Mouse (Mus musculus) mouse embryonic stem cell (cell line): ENCODE data around the gene Rpl6.

Source experiments
- in situ Hi-C, 2 experiments: fragments of 300-500 bp; cut with MboI; formaldehyde crosslinking; loops; 1 replicate in 1 of 2; 3 replicates in 1 of 2; pipeline ENCODE4 v1.14.3; 2019 to 2020; ENCODE audit warnings: low sequenced_read_pairs in 2 of 2, low pct_unique_long_range_greater_than_20kb in 1 of 2, mixed read lengths in 1 of 2; ENCODE audit not compliant: unreplicated experiment in 1 of 2

Gene Rpl6

DNA sequence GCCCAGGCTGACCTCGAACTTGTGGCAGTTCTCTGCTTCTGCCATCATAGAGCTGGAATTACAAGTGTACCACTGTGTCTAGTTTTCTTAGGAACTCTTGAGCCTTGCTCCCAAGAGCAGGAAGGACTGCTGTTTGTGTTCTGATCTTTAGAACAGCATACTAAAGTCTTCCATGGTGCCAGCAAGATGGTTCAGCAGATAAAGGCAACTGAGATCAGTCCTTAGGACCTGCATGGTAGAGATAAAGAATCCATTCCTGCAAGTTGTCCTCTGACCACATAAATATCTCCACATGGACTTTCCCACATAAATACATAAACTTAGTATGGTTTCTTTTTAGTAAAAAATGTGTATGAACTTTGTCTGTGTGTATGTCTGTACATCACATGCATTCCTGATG is 38.4 kb downstream of the Rpl6 start:
- in situ Hi-C loops = no loop called here

DNA sequence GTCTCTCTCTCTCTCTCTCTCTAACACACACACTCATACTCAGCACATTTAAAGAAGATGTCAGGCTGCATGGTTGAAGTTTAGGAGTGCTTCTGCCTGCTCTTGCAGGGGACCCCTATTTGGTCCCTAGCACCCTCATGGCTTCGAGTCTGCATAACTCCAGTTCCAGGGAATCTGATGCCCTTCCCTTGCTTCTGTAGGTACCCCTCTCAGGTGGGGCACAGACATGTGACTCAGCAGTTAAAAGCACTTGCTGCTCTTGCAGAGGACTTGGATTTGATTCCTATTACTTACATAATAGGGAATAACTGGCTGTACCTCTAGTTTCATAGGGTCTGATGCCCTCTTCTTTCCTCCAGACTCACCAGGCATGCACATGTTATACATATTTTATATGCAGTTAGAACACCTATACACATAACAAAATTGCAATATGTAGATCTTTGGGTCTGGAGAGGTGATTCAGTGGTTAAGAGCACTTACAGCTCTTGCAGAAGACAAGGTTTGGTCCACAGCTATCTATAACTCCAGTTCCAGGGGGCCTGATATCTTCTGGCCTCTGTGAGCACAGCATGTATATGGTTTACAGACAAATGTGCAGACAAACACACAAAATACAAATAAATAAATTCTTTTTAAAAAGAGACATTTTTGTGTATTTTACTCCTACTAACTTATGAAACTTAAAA is 39.5 kb downstream of the Rpl6 start:
- in situ Hi-C loops = no loop called here

DNA sequence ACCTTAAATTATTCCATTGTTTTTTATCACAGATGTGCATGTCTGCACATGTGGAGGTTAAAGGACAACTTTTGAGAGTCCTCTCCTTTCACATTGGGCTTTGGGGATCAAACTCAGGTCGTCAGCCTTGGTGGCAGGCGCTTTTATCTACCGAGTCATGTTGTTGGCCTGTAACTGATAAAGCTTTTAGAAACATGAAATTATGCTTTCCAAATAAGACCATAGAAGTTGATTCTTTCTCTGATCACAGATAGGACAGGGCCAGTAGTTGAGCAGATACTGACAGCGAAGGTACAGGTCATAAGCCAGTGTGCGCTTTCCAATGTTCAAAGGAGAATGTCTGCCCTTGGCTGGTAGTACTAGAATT is 40.1 kb downstream of the Rpl6 start:
- in situ Hi-C loops = no loop called here

DNA sequence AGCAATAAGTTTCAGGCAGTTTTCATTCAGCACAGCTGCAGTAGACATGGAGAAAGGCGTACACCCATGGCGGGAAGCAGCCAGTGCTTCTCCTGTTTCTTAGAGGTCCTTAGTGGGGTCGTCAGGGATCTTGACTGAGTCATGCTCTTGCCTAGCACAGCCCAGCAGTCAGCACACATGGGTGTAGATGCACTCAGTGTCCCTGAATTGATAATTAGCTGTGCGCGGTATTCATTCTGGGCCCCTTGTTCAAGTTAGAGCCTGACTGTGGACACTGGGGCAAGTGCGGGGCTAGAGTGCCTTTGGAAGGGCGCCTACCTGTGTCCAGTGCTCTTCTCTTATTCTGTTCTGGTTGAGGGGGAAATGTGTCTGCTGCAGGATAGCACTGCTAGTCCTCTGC is 40.9 kb downstream of the Rpl6 start:
- in situ Hi-C loops = no loop called here

DNA sequence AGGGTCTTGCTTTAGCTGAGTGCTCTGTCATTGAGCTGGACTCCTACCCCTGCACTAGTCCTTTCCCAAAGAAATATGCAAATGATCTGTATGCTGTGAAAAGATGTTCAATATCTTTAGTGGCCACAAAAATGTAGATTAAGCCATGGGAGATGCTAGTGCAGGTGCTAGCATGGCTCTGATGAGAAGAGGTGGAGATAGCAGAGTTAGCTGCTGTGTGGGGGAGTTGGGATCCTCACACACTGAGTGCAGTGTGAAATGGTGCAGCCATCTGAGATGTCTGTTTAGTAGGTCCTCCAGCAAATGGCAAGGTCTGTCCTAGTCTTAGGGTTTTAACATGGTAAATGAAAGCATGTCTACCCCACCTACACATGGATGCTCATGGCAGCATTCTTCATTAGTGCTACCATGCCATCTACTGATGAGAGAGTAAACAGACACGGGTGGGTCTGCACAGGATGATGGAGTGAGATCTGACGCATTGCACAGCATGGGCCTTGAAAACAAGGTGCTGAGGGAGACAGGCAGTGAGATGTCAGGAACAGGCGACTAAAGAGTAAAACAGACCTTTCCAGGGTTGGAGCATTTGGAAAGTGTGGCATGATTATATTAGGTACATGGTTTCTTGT is 44.6 kb downstream of the Rpl6 start:
- in situ Hi-C loops = no loop called here

DNA sequence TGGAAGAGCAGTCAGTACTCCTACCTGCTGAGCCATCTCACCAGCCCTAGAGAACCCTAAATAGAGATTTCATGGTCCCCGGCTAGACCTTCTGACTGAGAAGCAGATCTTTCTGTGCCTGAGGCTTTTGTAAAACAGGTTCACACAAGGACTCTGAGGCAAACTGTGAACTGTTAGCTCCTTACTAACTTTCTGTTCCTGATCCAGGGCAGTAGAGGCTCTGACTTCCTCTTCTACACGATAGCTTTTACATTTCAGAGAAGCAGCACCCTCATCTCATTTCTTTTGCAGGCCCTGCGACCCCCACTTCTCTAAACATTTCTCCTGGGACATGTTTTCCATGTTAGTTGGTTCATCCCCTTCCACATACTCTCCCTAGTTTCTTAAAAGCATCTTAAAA is 45.4 kb downstream of the Rpl6 start:
- in situ Hi-C loops = no loop called here

DNA sequence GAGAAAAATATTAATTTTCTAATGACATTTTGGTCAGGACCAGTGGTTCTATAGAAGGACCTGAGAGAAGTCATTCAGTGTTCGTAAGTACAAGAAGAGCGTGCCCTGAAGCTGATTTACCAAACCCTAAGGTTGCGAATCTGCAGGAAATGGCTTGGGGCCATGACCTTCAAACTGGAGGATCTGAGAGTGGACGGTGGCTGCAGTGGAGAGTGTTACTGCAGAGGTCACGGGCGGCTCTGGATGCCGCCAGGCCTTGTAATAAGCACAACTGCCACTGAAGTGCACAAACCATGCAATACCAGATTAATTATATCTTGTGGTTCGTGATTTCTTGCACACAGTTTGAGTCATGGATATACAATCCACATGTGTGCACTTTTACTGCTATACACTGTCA is 47.5 kb downstream of the Rpl6 start:
- in situ Hi-C loops = no loop called here

DNA sequence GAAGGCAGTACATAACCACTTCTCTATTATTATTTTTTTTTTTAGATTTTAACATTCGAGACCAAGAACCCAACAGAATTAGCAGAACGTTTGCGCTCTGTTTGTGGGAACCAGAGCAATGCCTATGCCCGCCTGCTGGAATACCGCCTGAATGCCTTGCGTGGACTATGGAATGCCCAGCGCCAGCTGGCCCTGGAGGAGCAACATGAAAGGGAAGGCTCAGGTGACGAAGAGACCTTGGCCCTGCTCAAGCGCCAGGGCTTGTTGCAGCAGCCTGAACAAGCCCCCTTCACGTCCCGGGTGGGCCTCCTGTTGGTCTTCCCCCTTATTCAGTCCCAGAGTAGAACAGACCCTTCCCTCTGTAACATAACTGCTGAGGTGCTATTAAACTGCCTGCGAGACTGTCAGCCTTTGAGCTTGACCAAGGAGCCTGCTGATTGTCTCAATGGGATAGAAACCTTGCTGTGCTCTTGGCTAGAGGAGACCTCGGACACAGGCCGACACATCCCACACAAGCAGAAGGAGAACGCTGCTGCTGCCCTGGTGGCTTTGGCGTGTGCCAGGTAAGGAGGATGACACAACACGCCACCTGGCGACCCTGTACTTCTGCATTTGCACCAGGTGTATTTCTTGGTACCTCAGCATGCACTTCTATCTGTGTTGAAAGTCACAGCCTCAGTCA is 49.7 kb downstream of the Rpl6 start:
- in situ Hi-C loops = no loop called here

DNA sequence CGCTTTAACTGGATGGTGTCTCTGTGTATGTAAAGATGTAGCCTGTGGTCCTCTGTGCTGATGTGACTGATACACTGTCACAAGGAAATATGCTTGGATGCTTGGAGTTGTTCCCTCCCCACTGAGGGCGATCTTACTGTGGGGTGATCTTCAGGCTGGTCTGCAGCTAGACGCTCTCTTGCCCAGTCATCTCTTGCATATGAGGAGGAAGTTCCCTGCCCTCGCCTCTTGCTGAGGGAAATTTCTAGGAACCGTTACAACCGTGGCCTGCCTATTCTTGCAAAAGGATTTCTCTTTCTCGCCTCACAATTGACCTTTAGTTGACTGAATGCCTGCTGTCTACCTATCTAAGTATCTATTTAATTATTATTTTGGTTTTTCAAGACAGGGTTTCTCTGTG is 50.7 kb downstream of the Rpl6 start:
- in situ Hi-C loops = no loop called here
